Mouse (Mus musculus) left cerebral cortex, postnatal 25 days (tissue): ENCODE results near the gene Sppl2a. TPM values are rescaled to one million over a fixed set of nuclear protein-coding genes. Genes with fewer than 3 reads are reported as not detected.
"Not testable (repeated sequence)": the region's sequence is repeated elsewhere in the genome, so short reads cannot be mapped to it uniquely, and the experiment has no call there.

ENCODE experiments used
- DNase-seq, 2 experiments: peaks; one replicate each; pipeline ENCODE4 v3.0.0; 2022; ENCODE audit warnings: low spot score in 2 of 2, mixed read lengths in 1 of 2
- intact Hi-C: fragments of 180-260 bp; cut with DNase I; formaldehyde crosslinking; loops from one replicate; pipeline ENCODE4 v1.15.1; 2025
- total RNA-seq, 2 experiments: library from RNA; stranded (reverse); gene quantifications; 2 replicates each; pipeline ENCODE4 v1.2.3; 2021

The Sppl2a gene
- total RNA-seq, 2 experiments from 2014 or later, result 27.8 to 28.4 TPM

DNA sequence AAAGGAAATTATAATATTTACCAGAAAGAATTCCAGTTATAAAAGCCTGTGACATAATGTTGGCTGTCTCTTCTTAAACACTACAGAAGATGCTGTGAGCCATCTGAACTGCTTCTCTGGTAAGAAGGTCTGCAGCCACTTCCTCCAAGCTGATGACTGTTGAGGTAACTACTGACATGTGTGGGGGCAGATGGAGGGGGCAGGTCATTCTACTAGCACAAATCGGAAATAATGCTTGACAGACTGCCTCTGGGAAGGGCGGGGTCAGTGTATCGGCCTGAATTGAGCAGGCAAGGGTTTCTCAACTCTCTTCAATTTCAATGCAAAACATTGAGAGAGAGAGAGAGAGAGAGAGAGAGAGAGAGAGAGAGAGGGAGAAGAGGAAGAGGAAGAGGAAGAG is 28.9 kb downstream of the Sppl2a start:
- intact Hi-C loops, result loop anchor here (10.0 kb wide), 1 partner anchor 111 kb away; no protein-coding TSS in a partner anchor
- no peak for DNase-seq

DNA sequence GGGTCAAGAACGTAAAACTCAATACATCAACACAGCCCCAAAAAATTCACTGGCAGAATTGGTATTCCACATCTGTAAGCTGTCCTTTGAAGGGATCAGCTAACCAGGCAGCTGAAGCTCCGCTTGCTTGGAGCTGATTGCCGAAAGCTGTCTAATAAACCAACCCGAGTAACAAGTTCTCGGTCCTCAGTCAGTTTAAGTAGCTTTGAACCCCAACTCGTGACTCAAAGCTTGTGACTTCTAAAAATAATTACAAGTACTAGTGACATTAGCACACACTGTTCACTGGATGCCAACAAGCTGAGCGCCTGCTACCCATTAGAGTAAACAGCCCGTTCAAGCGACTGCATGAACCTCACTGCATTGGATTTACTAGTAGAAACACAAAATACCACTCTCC is 35.5 kb downstream of the Sppl2a start:
- no peak for DNase-seq
- intact Hi-C loops, result no loop called here

DNA sequence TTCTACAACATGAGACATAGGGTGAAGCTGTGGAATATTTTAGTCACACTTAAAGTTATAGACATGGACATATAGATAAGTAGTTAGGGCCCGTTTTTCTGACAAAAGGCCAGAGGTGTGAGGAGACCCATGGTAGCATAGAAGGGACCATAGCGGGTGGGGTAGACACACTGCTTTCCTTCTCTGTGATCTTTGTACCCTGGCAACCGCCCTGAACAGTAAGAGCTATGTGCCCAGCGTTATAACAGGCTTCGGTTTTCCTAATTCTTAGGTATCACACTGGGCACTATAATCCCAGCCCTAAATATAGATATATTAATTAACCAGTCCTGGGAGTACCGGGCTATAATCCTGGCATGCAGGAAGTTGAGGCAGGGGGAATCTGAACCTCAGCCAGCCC is 36.1 kb downstream of the Sppl2a start:
- no peak for DNase-seq
- intact Hi-C loops, result no loop called here

DNA sequence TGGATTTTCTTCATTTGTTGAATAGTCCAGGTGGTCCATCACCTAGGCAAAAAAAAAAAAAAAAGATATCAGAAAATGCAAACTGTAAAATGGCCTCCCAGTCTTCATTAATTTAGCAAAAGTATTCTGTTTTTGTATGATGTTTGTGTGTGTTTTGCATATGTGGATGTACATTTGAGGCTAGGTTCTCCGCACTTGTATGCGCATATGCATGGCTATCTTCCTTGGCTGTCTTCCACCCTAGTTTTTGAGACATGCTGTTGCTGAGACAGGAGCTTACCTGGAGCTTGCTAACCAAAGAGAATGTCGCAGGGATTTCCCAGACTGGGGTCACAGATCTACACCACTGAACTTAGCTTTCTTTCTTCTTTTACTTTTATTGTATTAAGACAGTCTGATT is 38.8 kb downstream of the Sppl2a start:
- DNase-seq, result no peak
- intact Hi-C loops, result no loop called here

DNA sequence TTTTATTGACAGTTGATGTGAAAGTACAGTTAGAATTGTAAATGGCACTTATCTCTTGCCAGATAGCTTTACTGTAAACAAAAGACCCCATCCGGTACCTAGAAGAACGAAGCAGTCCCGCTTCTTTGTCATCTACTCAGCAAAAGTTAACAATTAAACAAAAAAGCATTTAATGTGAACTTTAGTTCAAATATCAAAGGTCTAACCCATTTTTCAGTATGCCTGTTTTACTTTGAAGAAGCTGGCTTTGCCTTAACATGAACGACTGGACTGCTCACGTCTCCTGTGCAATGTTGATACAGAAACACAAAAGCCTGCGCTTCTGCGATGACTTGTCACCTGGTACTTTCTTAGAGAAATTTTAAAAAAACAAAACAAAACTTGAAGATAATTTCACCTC is 40.7 kb downstream of the Sppl2a start:
- intact Hi-C loops, result no loop called here
- no peak for DNase-seq

DNA sequence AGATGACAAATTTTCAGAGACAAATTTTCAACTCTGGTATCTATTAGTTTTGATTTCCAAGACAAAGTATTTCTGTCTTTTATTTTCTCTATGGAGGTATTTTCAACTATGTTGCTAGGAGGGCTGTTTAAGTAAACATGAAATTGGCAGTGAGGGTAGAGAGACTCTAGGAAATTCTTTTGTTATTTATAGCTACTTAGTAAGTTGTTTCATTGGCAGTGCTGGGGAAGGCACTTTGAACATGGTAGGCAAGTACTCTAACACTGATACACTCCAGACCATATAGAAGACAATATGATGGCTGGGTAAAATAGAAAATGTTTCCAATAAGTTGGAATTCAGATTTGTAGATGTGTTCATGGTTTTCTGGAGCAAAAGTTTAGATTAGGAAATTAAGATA is 41.3 kb downstream of the Sppl2a start:
- intact Hi-C loops, result no loop called here

DNA sequence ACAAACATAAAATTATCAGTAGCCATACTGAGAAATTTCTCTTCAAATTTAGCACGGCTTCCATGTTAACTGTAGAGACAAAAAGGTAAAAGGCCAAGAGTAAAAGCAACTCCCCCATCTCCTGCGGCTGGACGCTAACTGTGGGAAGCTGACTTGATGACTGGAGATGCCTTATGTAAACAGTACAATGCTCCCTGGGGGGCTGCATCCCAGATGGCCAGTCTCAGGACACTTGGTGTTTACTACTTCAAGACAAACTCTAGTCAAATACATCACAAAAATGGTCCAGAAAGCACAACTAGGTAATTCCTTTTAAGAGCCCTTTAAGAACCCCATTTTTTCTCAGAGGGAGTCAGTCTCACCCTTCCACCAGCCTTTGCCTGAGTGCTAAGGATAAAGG is 45.9 kb downstream of the Sppl2a start:
- no peak for DNase-seq
- intact Hi-C loops, result no loop called here

More for the DNA sequence above, 41.3 kb downstream of the Sppl2a start:
- DNase-seq, result no peak

DNA sequence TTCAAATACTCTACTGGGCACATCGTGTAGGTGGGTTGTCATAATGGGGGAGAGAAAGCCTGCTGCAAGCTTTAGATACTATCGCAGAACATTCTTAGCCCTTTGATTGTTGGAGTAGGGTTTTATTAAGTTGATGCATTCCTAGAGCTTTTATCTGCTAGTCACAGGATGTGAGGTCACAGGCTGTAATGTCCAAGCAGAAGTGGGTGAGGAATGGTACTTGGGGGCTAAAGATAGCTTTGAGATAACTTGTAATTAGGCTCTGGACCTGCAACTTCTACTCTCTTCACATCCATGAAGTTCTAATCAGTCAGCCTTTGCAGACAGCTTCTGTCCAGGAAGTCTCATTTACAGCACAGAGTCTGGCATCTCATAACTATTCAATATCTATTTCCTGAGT is 47.2 kb downstream of the Sppl2a start:
- DNase-seq, result no peak
- intact Hi-C loops, result no loop called here

DNA sequence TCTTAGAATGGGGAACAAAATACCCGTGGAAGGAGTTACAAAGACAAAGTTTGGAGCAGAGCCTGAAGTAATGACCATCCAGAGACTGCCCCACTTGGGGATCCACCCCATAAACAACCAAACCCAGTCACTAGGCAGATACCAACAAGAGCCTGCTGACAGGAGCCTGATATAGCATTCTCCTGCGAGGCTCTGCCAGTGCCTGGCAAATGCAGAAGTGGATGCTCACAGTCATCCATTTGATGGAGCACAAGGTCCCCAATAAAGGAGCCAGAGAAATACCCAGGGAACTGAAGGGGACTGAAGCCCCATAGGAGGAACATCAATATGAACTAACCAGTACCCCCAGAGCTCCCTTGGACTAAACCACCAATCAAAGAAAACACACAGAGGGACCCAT is 50.3 kb downstream of the Sppl2a start:
- DNase-seq, intact Hi-C loops: not testable (repeated sequence)

DNA sequence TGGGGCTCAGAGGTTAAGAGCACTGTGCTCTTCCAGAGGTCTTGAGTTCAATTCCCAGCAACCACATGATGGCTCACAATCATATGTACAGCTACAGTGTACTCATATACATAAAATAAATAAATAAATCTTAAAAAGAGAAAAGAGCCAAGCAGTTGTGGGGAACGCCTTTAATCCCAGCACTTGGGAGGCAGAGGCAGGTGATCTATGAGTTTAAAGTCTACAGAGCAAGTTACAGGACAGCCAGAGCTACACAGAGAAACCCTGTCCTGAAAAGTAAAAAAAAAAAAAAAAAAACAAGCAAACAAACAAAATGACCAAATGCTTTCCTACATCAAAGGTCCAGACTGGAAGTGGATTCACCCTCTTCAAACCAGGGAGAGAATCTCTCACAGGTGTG is 55.0 kb downstream of the Sppl2a start:
- no peak for DNase-seq
- intact Hi-C loops, result loop anchor here (2.0 kb wide), 1 partner anchor 55 kb away; the partner anchor contains the start of gene Sppl2a

DNA sequence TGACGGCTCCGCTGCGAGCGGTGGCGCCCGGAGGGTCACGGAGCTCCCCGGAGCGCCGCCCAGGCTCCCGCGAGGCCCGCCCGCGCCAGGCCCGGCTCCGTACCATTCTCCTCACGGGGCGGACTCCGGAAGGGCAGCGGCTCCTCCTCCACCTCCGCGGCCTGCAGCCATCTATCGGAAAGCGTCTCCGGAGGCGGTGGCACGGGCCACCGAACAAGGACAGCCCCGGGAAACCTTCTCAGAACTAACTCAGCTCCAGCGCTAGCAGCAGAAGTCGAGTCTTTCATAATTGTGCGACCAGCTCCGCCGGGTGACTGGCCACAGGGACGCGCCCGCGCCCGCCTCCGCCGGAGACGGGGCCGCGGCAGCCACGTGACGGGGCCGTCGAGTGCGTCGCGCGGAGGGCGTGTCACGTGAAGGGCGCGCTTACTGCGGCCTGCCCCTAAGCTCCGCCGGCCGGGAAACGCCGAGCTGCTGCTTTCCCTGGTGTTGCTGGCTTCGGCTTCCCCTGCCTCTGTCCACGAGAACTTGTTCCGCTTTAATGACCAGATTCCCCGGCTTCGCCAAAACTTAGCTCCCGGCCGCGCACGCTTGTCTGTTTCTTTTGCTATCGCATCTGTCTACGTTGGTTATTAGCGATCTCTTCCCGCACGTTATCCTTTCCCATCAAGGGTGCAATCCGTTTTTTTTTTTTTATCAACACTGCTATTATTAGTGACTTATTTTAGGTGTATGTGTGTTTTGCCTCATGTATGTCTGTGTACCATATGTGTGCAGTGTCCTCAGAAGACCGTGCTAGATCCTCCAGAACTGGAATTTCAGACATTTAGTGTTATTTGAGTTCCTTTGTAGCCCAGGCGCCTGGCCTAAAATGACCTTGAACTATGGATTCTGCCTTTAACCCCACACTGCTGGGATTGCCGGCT is 56.9 kb downstream of the Sppl2a start, which contains the start of gene Trpm7:
Gene Trpm7 (minus strand): TSS at position 360 of the 926 bp plus-strand sequence.
- peak; percentile 95 to 96 for DNase-seq
- intact Hi-C loops, result loop anchor here (2.0 kb wide), 1 partner anchor 57 kb away; the partner anchor contains the start of gene Sppl2a

DNA sequence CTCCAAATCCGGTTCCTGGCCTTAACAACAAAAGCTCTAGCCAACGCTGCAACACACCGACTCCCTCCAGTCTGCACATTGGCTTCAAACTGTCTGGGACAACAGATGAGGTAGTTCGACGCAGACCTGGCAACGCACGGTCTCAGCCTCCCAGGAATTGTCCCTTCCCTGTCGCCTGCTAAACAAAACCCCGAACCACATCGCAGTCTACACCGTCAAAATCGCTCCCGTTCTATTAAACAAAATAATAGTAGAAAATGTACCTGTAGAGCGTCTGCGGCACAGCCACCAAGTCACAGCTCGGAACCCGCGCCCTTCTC is 57.6 kb downstream of the Sppl2a start:
- intact Hi-C loops, result no loop called here
- peak in 1 of 2 experiments; percentile 45 for DNase-seq

DNA sequence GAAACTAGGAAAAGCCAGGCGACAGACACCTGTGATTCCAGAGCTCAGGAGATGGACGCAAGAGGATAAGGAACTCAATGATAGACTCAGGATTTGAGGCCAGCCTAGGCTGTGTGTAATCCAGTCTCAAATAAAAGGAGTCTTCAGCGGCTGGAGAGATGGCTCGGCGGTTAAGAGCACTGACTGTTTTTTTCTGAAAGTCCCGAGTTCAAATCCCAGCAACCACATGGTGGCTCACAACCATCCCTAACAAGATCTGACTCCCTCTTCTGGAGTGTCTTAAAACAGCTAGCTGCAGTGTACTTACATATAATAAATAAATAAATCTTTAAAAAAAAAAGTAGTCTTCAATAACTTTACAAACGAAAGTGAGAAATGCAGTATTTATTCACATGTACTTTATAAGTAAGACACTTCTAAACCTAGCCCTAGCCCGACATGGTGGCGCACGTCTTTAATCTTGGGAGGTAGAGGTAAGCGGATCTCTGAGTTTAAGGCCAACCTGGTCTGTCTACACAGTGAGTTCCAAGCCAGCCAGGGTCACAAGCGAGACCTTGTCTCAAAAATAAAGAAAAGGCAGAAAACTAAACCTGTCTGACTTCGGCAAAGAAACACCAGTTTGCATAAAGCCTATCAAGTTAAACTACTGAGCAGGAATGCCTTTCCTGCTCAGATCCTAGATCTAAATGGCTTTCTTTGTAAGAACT is 58.1 kb downstream of the Sppl2a start:
- DNase-seq, result peak in 1 of 2 experiments; percentile 7
- intact Hi-C loops, result no loop called here

DNA sequence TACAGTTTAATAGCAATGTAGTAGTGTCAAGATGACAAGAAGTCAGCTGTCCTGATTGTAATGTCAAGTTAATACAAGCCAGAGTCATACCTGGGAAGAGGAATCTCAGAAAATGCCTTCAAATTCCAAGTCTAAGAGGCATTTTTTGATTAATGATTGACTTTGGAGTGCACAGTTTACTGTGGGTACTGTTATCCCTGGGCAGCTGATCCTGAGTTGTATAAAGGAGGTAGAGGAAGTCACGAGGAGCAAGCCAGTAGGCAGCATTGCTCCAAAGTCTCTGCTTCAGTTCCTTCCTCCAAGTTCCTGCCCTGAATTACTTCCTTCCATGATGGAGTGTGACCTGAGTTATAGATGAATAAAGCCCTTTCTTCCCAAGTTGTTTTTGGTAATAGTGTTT is 66.7 kb downstream of the Sppl2a start:
- intact Hi-C loops, result no loop called here
- no peak for DNase-seq

DNA sequence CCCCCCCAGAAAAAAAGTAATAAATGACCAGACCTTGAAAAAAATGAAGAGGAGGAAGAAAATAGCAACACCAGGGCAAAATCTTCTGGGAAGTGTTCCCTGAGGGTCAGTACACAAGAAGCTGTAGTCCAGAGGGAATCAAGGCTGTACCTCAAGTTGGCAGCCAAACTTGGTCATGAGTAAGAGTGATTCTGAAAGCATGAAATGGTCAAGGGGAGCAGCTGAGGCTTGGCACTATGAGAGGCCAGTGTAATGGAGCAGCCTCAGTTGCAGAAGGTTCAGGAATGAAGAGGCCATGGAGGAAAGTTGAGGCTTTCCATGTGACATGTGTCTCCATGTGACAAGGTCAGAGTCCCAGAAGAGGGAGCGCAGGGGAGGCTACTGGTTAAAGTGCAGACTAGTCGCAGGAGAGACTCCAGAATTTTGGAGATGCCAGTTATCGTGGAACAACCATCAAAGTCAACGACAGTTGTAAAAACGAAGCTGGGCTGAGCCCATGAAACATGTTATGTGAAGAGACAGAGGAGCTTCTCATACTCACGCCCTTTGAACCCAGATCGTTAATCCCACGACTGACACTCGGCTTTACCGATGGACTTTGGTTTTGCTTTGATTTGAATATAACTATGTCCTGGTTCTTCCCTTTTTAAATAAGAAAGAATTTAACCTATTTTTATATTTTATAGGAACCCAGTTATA is 67.4 kb downstream of the Sppl2a start:
- intact Hi-C loops, result no loop called here

DNA sequence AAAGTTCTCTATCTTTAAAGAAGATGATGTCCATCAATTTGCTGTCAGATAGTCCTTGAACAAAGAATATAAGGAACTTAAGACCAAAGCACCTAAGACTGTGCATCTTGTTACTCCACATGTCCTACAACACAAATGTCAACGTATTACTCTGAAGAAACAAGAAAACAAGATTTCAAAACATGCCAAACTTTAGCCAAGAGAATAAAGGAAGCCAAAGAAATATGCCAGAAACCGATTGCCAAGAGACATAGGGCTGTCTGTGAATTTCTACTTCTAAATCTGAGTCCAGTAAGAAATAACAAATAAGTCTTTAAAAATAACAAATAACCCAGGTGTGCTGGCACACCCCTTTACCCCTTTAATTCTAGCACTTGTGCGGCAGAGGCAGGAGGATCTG is 68.0 kb downstream of the Sppl2a start:
- intact Hi-C loops, result no loop called here

More for the DNA sequence above, 67.4 kb downstream of the Sppl2a start:
- DNase-seq, result no peak

DNA sequence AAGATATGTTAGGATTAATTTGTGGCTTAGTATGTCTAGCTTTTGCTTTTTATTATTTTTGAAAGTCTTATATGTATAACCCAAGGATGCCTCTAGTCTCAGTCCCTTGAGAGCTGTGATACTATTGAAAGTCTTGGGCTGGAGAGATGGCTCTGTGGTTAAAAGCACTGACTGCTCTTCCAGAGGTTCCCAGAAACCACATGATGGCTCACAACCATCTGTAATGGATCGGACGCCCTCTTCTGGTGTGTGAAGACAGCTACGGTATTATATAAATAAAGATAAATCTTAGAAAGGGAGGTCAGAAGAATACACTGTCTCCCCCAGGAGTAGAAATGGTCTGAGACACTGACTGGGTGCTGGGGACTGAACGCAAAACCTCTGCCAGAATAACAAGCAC is 88.3 kb downstream of the Sppl2a start:
- intact Hi-C loops, result no loop called here
- no peak for DNase-seq

More for the DNA sequence above, 68.0 kb downstream of the Sppl2a start:
- DNase-seq, result no peak
